Mouse (Mus musculus): Measurements from ENCODE around the gene Alkbh3. TPM values are rescaled to one million over a fixed set of nuclear protein-coding genes. Genes with fewer than 3 reads are reported as not detected.

The Alkbh3 gene
- polyA plus RNA-seq, 1 experiment from 2014 or later, result 24.8 TPM

DNA sequence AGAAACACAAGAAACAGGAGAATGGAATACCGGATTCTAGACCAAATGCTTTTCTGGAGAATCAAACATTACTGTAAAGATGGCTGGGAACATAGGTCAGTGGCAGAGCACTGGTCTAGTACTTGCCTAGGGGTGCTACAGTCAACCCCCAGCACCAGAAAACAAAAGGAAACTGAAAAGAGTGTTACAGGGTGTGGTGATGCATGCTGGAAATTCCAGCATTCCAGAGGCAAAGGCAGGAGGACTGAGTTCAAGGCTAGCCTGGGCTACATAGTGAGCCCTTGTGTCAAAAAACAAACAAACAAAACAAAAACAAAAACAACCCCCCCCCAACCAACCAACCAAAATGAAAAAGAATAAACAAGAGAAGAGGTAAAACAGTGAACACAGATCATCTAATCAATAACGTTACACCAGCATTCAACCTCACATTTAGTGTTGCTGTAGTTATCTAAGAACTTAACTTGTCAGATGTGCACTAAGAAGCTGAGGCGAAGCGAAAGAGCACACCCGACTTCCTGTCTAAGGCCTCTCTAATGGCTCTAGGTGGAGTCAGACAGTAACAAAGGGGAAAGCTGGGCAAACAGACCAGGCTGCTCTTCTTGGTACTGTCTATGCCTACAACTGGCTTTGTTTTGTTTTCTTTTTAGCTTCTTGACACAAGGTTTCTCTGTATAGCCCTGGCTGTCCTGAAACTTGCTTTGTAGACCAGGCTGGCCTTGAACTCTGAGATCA is 30.0 kb upstream of the Alkbh3 start:
- Histone ChIP-seq H3K27ac (ENCODE audit: low read depth) (no peak overlapping the region), H3K4me1 (ENCODE audit: insufficient read depth) (peaks cover 6% of the 10 kb centered on the region), H3K4me3 (ENCODE audit: low read depth, low read length) (no peak overlapping the region), H3K36me3 (replicated peaks; ENCODE audit: insufficient read depth, low read length) (no peaks in the 10 kb centered on the region), H3K4me2 (ENCODE audit: low read depth, low read length) (no peak overlapping the region), H3K27me3 (ENCODE audit: insufficient read depth, low read length) (no peaks in the 10 kb centered on the region), H3K9ac (replicated peaks) (no peak overlapping the region), H3K9me3 (ENCODE audit: low read length) (no peaks in the 10 kb centered on the region)
- DNase-seq (no peak), ATAC-seq (no peak)
- WGBS (ENCODE audit: insufficient replicate concordance), result 66% methylated on average over 5 of the region's 5 CpGs
- no peak for TF ChIP-seq CTCF (IDR thresholded peaks at IDR 0.05; ENCODE audit: low read depth)
- no peak for TF ChIP-seq EP300 (IDR thresholded peaks at IDR 0.05; ENCODE audit: low read depth)

DNA sequence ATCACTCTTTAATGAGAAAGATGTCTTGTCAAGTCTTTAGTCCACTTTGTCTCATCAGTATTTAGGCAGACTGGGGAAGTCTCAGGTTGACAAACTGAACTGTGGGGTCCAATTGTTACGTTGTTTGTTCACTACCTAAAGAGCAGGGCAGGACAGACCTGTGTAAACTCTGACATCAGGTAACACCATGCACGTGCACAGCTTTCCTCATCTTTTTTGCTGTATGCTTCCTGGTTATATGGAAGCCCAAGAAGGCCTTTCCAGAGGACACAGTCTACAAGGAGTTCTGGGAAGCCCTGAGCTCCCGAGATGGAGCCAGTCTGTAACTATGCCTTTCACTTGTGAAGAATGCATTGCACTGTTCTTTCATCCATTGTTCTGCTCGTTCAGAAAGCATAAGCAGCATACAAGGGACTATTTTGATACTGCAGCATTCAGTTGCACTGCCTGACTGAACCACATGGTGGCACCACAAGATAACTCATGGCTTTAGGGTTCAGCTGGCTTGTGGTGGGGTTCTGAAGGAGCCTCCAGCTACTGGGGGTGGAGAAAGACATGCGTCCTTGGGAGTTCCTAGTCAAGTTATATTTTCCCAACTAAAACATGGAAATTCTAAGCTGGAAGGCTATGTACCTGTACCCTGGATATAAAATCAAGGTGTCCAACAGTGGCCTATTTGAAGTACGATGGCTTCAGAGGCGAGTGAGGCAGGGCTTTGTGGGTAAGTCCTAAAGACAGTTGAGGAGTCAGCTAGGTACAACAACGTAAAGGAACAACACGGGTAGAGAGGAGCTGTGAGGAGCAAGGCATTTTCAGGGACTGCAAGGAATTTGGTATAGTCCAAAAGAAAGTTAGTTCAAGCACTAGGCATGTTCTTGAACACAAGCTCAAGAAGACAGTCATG is 25.1 kb upstream of the Alkbh3 start:
- WGBS (ENCODE audit: insufficient replicate concordance), result 68% methylated on average over 9 of the region's 9 CpGs
- Histone ChIP-seq H3K4me2 (ENCODE audit: low read depth, low read length) (no peak overlapping the region), H3K27ac (ENCODE audit: low read depth) (no peak overlapping the region), H3K27me3 (ENCODE audit: insufficient read depth, low read length) (no peaks in the 10 kb centered on the region), H3K9me3 (ENCODE audit: low read length) (no peaks in the 10 kb centered on the region), H3K9ac (replicated peaks) (no peak overlapping the region), H3K36me3 (replicated peaks; ENCODE audit: insufficient read depth, low read length) (peaks cover 10% of the 10 kb centered on the region), H3K4me3 (ENCODE audit: low read depth, low read length) (no peak overlapping the region), H3K4me1 (ENCODE audit: insufficient read depth) (no peaks in the 10 kb centered on the region)
- DNase-seq, result peak; percentile 60
- TF ChIP-seq EP300 (IDR thresholded peaks at IDR 0.05; ENCODE audit: low read depth), result no peak
- peak; percentile 85 for TF ChIP-seq CTCF (IDR thresholded peaks at IDR 0.05; ENCODE audit: low read depth)
- ATAC-seq, result no peak

DNA sequence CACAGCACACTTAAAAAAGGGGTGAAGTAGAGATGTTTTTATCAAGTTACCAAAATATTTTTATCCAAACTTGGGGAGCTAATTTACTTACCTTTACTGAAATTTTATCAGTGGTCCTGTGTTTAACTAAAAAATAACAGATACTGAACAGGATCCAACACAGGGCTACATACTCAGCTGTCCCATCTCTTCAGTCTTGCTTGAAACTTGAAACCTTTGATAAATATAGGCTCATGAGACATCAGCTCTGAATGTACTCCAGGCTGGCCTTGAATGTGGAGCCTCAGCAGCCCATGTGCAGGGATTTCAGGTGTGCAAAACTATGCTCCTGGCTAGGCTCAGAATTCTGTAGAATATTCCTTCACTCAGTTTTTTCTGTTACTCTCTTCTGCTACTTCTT is 20.0 kb upstream of the Alkbh3 start:
- DNase-seq (no peak), ATAC-seq (no peak)
- Histone ChIP-seq H3K27me3 (ENCODE audit: insufficient read depth, low read length) (no peaks in the 10 kb centered on the region), H3K9me3 (ENCODE audit: low read length) (no peaks in the 10 kb centered on the region), H3K4me3 (ENCODE audit: low read depth, low read length) (no peak overlapping the region), H3K36me3 (replicated peaks; ENCODE audit: insufficient read depth, low read length) (peaks cover 10% of the 10 kb centered on the region), H3K27ac (ENCODE audit: low read depth) (no peak overlapping the region), H3K9ac (replicated peaks) (no peak overlapping the region), H3K4me1 (ENCODE audit: insufficient read depth) (no peaks in the 10 kb centered on the region), H3K4me2 (ENCODE audit: low read depth, low read length) (no peak overlapping the region)
- TF ChIP-seq CTCF (IDR thresholded peaks at IDR 0.05; ENCODE audit: low read depth) (no peak), EP300 (IDR thresholded peaks at IDR 0.05; ENCODE audit: low read depth) (no peak)

DNA sequence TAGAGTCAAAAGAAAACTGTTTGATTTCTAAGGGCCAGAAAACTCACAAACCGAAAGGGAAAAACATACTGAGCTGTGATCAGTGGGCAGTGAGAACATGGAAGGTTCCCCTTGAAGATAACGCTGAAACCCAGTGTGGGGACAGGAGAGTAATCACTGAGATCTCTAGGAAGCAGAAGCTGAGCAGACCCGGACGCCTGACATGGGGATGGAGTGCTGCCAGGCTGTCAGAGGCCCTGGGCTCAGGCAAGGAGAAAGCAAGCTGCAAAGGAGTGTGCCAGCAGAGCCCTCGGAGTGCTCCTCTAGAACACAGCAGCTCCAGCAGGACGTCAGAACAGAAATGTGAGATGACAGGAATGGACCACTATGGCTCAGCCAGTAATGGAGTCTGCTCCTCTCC is 14.0 kb upstream of the Alkbh3 start:
- Histone ChIP-seq H3K4me3 (ENCODE audit: low read depth, low read length) (no peak overlapping the region), H3K36me3 (replicated peaks; ENCODE audit: insufficient read depth, low read length) (no peaks in the 10 kb centered on the region), H3K9ac (replicated peaks) (no peak overlapping the region), H3K4me2 (ENCODE audit: low read depth, low read length) (no peak overlapping the region), H3K27me3 (ENCODE audit: insufficient read depth, low read length) (no peaks in the 10 kb centered on the region), H3K4me1 (ENCODE audit: insufficient read depth) (no peaks in the 10 kb centered on the region), H3K27ac (ENCODE audit: low read depth) (no peak overlapping the region), H3K9me3 (ENCODE audit: low read length) (no peaks in the 10 kb centered on the region)
- ATAC-seq (no peak), DNase-seq (no peak)
- TF ChIP-seq EP300 (IDR thresholded peaks at IDR 0.05; ENCODE audit: low read depth), result no peak
- no peak for TF ChIP-seq CTCF (IDR thresholded peaks at IDR 0.05; ENCODE audit: low read depth)
- 41% methylated on average over 6 of the region's 6 CpGs for WGBS (ENCODE audit: insufficient replicate concordance)

DNA sequence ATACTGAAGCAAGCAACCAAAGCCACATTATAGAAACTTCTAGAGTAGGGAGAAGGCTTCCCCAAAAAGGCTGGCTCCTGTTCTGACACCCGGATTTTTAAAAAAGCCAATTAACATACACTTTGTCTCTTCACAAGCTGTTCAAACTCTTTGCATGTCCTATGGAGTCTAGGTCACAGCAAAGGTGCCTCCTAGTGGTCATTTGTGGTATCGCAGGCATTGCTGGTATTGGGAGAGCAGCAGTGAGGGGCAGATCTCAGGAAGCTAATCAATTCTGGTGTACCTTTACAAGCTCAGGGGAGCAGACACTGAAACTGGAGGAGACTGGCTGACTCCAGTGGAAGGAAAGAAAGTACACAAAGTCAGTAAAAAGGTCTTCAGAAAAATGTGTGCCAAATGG is 8.3 kb downstream of the Alkbh3 start:
- Histone ChIP-seq H3K9ac (replicated peaks) (no peak overlapping the region), H3K36me3 (replicated peaks; ENCODE audit: insufficient read depth, low read length) (peaks cover 74% of the 10 kb centered on the region), H3K9me3 (ENCODE audit: low read length) (no peaks in the 10 kb centered on the region), H3K27ac (ENCODE audit: low read depth) (no peak overlapping the region), H3K27me3 (ENCODE audit: insufficient read depth, low read length) (no peaks in the 10 kb centered on the region), H3K4me3 (ENCODE audit: low read depth, low read length) (no peak overlapping the region), H3K4me2 (ENCODE audit: low read depth, low read length) (no peak overlapping the region), H3K4me1 (ENCODE audit: insufficient read depth) (no peaks in the 10 kb centered on the region)
- ATAC-seq (0 out of 2 replicates have a peak, but pooled peaks have one; percentile 45), DNase-seq (peak; percentile 85)
- TF ChIP-seq EP300 (IDR thresholded peaks at IDR 0.05; ENCODE audit: low read depth) (no peak), CTCF (IDR thresholded peaks at IDR 0.05; ENCODE audit: low read depth) (peak; percentile 95)
- WGBS (ENCODE audit: insufficient replicate concordance), result 12% methylated on average over 2 of the region's 2 CpGs

DNA sequence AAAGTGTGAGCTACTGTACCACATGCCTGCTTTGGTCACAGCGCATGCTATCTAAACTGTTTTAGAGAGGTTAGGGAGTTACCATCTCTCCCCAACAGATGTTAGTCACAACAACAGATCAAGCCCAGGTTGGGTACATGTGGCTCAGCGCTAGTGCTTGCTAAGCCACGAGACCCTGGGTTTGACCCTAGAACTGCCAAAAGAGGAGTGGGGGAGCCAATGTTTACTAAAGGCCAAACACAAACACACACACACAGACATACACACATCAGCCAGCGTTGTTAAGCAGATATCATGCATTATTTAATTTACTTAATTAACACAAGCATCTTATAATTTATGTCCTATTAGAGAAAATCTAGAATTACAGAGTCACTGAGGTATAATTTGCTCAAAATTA is 8.7 kb downstream of the Alkbh3 start:
- no peak for TF ChIP-seq CTCF (IDR thresholded peaks at IDR 0.05; ENCODE audit: low read depth)
- TF ChIP-seq EP300 (IDR thresholded peaks at IDR 0.05; ENCODE audit: low read depth), result no peak
- no peaks in the 10 kb centered on the region for H3K27me3 ChIP-seq (ENCODE audit: insufficient read depth, low read length)
- 73% methylated on average over 4 of the region's 4 CpGs for WGBS (ENCODE audit: insufficient replicate concordance)
- H3K9me3 ChIP-seq (ENCODE audit: low read length), result no peaks in the 10 kb centered on the region
- H3K4me1 ChIP-seq (ENCODE audit: insufficient read depth), result no peaks in the 10 kb centered on the region
- ATAC-seq, result no peak
- H3K4me2 ChIP-seq (ENCODE audit: low read depth, low read length), result no peak overlapping the region
- peaks cover 73% of the 10 kb centered on the region for H3K36me3 ChIP-seq (replicated peaks; ENCODE audit: insufficient read depth, low read length)
- no peak overlapping the region for H3K4me3 ChIP-seq (ENCODE audit: low read depth, low read length)
- no peak overlapping the region for H3K27ac ChIP-seq (ENCODE audit: low read depth)
- DNase-seq, result no peak
- H3K9ac ChIP-seq (replicated peaks), result no peak overlapping the region
